Mouse (Mus musculus): ENCODE results near the gene Fbln2. TPM values are rescaled to one million over a fixed set of nuclear protein-coding genes. Genes with fewer than 3 reads are reported as not detected.
A peak's percentile ranks its signal among the peaks of the same experiment; 100 is the strongest.
"Not testable (repeated sequence)": the region's sequence is repeated elsewhere in the genome, so short reads cannot be mapped to it uniquely, and the experiment has no call there.

Fbln2 gene
- 1 to 10 TPM; 3.9 to 6.5 TPM for total RNA-seq (2021)

DNA sequence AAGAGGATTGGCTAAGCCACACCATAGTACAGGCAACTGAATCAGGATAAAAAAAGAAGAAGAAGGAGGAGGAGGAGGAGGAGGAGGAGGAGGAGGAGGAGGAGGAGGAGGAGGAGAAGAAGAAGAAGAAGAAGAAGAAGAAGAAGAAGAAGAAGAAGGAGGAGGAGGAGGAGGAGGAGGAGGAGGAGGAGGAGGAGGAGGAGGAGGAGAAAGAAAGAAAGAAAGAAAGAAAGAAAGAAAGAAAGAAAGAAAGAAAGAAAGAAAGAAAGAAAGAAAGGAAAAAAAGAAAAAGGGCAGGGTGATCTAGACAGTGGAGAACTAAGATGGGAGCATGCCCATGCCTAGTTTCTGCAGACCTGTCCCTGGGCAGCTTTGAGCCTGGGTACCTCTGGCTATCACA lies at the start of gene Fbln2:
TSS of gene Fbln2 (plus strand) at position 301 of the 400 bp plus-strand sequence.
- intact Hi-C loops (cut with DNase I); DNase-seq (ENCODE audit: low spot score in 2 of 2): not testable (repeated sequence)

DNA sequence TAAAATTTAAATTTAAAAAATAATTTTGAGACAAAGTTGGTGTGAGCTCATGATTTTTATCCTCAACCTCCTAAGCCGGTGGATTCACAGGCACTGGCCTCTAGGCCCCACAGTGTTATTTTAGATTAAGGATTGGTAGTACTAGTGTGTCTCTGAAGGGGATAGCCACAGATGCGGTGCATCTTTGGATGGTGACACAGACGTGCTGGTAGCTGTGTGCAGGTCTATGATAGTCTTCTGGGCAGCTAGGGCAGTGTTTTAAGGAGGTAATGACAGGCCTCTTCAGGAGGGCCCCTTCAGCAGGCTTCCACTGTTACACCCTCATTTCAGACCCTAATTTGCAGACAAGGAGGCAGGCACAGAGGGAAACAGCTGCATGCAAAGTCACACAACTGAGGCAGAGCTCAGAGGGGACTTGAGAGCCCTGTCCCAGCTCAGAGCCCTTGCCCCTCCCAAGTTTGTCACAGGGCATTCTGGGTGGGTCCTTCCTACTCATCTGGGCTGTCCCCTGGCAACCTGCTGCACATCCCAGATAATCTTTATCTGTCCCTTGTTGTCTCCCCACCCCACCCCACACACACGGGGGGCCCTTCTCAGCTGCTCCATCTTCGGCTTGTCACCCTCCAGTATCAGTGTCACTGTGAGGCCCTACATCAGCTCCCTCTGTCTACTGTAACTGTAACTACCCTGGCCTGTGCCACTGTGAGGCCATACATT lies 48.9 kb upstream of the Fbln2 start:
- intact Hi-C loops (cut with DNase I) = no loop called here
- no peak for DNase-seq (ENCODE audit: low spot score in 2 of 2)

DNA sequence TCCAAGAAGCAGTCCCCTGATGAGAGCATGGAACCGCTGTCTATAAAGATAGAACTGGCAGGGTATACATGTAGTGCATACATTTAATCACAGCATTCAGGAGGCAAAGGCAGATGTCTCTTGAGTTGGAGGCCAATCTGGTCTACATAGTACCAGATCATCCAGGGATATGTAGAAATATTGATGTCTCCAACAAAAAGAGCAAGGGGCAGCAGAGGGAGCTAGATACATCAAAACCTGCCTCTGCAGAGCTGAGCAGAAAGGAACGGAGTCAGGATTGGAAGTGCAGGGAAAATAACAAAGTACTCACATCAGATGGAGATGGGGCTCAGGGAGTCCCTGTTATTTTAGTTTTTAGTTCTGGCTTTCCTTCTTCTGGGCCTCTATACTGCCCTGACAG lies 47.7 kb upstream of the Fbln2 start:
- DNase-seq (ENCODE audit: low spot score in 2 of 2) = peak in 1 of 2 experiments; percentile 38
- intact Hi-C loops (cut with DNase I) = no loop called here

DNA sequence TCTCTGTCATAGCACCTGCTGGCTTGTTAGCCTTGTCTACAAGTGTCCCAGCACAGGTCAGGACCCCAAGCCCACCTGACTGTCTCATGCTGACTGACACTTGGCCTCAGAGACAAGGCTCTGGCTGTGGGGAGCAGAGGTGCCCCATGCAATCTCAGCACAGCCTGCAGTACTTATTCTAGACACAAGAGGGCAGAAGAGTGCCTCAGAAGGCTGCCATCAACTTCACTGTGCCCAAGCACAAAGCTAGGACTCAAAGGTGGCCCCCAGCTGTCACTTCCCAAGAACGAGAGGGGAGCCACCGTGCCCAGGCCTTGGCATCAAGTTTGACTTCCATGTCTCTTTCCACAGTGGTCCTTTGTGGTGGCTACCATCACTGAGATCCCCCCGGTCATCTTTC lies 47.0 kb upstream of the Fbln2 start:
- DNase-seq (ENCODE audit: low spot score in 2 of 2) = peak; percentile 80 to 81

DNA sequence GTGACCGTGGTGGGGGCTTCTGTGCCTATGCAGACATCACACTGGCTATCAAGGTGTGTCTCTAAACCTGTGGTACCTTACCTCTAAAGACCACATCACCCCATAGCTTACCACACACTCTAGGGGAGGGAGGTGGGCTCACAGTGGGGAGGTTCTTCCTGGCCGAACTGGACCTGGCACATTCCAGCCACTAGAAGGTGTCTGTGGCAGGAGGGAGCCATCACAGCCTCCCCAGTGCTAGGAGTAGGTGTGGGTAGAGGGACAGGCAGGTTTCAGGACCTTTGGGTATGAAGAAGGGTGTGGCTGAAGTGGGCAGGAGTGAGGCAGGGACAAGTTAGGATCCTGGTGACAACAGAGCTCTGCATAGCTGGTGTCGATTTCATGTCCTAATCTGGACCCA lies 44.4 kb upstream of the Fbln2 start:
- no peak for DNase-seq (ENCODE audit: low spot score in 2 of 2)
- intact Hi-C loops (cut with DNase I) = no loop called here

More for the DNA sequence above, 47.0 kb upstream of the Fbln2 start:
- intact Hi-C loops (cut with DNase I) = loop anchor here (1.0 kb wide), 1 partner anchor 116 kb away; no protein-coding TSS in a partner anchor

DNA sequence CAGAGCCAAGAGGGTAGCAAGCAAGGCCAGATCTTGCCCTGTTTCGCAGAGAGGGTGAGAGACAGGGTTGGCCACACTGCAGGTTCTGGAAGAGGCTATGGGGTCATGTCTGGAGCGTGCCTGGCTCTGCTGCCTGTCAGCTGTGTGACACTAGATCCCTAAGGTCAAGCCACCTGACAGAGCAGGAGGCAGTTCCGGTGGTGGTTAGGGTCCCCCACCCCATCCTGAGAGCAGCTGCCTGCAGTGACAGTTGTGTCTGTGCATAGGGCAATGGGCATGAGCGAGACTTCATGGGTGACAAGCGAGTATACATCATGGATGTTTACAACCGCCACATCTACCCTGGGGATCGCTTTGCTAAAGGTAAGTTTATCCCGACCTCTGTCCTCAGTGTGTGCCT lies 43.1 kb upstream of the Fbln2 start:
- no peak for DNase-seq (ENCODE audit: low spot score in 2 of 2)

DNA sequence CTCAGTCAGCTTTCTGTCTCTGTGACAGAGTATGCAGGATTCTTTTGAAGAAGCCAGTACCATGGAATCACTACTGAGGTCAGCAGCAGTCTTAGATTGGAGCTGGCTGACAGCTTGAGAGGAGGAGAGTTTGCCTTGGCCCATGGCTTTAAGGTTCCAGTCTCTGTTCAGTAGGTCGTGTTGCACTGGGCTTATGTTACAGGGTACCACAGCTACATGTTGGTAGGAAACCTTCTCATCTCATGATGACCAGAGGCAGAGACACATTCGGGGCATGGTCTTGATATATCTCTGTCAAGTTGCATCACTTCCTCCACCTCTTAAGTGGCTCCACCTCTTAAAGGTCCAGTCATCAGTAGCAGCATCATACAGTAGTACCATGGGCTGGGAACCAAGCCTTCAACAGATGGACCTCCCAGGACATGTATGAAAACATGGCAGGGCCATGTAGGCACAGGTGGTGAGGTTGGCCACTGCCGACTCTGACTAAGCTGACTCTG lies 40.8 kb upstream of the Fbln2 start:
- intact Hi-C loops (cut with DNase I) = loop anchor here (5.0 kb wide), 1 partner anchor 241 kb away; the partner anchor contains the start of gene Wnt7a

More for the DNA sequence above, 43.1 kb upstream of the Fbln2 start:
- intact Hi-C loops (cut with DNase I) = no loop called here

DNA sequence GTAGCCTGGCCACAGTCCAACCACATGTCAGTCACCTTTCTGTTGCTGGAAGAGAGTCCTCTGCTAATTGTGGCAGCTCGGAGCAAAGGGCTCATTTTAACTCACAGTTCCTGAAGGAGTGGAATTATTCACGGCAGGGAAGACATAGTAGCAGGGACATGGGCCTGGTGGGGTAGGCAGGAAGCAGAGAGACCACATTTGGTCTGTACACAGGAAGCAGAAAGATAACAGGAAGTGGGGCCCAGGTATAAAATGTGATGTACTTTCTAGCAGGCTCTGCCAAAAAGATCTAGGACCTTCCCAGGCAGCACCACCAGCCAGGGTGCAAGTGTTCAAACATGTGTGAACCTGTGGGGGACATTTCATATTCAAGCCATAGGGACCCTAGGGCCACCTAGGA lies 39.9 kb upstream of the Fbln2 start:
- no peak for DNase-seq (ENCODE audit: low spot score in 2 of 2)
- intact Hi-C loops (cut with DNase I) = loop anchor here (2.0 to 5.0 kb wide), 2 partner anchors 104 to 240 kb away; partner anchors contain the start of gene Wnt7a

More for the DNA sequence above, 40.8 kb upstream of the Fbln2 start:
- DNase-seq (ENCODE audit: low spot score in 2 of 2) = no peak

DNA sequence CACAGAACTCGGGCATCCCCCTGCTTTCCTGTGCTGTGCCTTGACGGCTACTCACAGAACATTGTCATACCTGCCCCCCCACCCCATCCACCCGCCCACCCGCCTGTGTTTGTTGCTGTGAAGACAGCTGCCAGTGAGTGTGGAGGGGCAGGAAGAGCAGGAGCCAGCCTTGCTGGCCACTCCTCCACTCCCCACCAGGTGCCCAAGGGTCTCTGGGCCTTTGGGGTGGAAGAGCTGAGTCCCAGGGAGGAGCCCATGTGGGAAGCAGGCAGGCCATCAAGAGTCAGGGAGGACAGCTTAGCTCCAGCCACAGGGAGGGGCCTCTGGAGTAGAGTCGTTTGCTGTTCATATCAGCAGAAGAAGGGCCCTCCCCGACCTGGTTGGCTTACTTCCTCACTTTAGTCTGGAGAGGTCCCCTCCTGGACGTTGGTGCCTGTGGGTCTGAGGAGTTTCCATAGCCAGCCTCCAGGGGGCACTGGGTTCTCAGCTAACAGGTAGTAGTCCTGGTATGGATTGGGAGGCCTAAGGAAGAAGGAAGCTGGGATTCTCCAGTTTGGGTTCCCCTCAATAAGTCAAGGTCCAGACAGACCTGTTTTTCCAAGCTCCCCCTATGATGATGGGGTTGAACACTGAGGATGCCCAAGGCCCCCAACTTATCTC lies 38.9 kb upstream of the Fbln2 start:
- peak; percentile 53 to 55 for DNase-seq (ENCODE audit: low spot score in 2 of 2)
- intact Hi-C loops (cut with DNase I) = loop anchor here (2.0 to 5.0 kb wide), 2 partner anchors 103 to 239 kb away; partner anchors contain the start of gene Wnt7a

DNA sequence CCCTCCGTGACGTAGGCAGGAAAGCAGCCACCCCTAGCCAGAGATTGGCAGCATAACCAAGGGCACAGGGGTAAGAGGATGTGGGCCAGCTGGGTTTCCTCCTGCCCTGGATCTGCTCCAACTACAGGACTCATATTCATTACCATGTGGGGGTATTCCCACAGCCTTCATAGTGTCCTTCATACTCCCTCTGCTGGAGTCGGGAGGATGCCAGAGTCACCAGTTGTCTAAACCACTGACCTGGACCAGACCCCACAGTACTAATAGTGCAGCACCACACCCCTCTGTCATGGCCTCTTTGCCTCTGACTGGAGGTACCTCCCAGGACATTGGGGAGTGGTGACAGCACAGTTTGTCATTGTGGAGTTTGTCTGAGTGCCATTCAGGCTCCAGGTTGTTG lies 38.0 kb upstream of the Fbln2 start:
- DNase-seq (ENCODE audit: low spot score in 2 of 2) = no peak
- intact Hi-C loops (cut with DNase I) = loop anchor here (5.0 kb wide), 1 partner anchor 238 kb away; the partner anchor contains the start of gene Wnt7a

DNA sequence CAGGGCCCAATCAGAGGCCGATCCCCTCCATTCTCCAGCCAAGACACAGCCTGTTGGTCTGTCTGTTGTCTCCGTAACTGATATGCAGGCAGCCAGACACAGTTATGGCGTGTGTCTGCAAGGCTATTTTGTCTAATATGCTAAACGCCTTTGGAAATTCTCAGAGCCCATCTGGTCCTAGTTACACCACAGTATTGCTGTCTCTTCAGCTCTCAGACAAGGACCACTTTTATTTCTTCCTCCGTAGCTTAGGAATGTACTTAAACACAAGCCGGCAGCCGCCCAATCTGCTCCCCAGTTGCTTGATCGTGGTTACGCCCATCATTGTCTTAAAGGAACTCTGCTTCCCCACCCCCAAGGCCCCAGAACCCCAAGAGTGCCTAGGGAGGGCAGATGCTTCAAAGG lies 31.5 kb upstream of the Fbln2 start:
- intact Hi-C loops (cut with DNase I) = no loop called here
- DNase-seq (ENCODE audit: low spot score in 2 of 2) = peak in 1 of 2 experiments; percentile 42

DNA sequence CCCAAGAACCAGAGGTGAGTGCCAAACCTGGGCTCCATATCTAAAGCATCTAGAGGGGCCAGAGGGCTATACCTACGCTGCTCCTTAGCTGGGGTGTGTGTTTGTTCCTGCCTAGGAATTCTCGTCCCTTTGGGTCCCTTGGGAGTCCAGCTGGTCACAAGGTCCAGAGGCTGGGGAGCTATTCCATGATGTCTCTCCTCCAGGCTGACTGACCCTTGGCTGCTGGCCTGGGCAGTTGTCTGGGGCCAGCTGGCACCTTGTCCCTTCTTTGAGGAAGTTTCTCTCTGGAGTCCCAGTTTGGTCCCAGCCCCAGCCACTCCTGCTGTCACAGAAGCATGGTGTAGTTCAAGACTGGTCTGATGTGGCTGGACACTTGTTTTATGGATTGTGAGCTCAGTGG lies 30.9 kb upstream of the Fbln2 start:
- intact Hi-C loops (cut with DNase I) = no loop called here
- peak in 1 of 2 experiments; percentile 30 for DNase-seq (ENCODE audit: low spot score in 2 of 2)

DNA sequence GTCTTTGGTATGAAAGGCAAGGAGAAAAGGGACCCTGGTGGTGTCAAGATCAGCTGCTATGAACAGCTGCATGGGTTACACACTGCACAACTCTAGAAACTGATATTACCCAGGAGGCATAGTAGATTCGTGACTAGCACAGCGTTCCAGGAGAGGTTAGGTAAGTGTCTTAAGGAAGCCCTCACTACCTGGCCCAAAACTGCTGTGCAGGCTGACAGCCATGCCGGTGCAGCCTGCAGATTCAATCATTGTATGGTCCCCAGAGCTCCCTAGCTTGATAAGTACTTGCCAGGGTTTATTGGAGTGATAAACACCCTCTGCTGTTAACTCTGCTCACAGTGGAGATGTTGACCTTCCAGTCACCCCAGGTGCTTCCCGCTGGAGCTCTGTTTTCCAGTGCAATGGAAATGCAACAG lies 30.2 kb upstream of the Fbln2 start:
- no peak for DNase-seq (ENCODE audit: low spot score in 2 of 2)
- intact Hi-C loops (cut with DNase I) = no loop called here

DNA sequence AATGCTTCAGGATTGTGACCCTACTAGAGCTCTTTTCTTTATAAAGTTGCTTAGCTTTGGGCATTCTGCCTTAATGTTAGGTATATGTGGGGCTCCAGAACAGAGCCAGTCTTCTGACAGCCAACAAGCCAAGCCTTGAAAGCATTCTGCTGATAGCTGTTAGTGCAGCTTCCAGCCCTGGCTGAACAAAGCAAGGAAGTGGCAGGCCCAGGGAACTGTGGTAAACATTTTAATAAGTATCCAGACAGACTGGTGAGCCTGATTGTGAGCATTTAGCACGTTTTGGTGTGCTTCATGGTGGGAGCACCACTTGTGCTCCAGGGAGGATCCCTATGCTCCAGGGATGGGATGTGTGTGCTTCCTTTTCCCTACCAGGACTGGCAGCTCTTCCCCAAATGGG lies 29.2 kb upstream of the Fbln2 start:
- intact Hi-C loops (cut with DNase I) = no loop called here
- DNase-seq (ENCODE audit: low spot score in 2 of 2) = no peak

DNA sequence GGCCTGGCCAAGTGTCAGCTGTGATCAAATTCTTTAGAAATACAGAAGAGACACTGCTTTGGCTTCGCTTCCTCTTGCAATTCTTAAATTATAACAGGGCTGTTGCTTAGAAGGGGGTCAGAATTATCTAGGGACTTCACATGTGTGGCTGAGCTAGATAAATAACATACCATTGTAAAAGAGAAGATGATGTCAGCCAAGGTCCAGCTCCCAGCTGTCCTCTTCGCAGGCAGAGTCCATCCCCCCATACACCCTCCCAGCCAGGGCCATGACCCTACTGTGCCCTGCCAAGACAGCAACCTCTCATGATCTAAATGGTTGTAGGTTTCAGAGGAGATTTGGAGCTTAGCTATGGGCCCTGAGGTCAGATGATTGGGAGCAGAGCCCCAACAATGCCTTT lies 28.3 kb upstream of the Fbln2 start:
- intact Hi-C loops (cut with DNase I) = no loop called here
- DNase-seq (ENCODE audit: low spot score in 2 of 2) = no peak

DNA sequence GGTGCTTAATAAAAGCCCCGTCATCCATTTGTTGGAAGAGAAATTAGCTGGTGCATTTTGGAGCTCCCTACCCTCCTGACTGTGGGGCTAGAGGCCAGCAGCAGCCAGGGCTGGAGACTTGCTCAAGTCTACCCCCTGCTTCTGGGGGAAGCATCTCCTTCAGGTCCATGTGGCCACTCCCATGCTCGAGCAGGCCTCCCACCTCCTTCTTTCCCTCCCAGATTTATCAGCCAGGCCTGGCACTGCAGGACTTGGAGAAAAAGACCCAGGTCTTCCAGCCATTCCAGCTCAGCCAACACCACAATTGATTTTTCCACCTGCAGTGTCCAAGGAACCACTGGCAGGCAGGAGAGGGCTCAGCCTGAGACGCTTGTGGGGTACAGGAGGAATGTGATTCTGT lies 27.5 kb upstream of the Fbln2 start:
- intact Hi-C loops (cut with DNase I) = no loop called here
- DNase-seq (ENCODE audit: low spot score in 2 of 2) = no peak

DNA sequence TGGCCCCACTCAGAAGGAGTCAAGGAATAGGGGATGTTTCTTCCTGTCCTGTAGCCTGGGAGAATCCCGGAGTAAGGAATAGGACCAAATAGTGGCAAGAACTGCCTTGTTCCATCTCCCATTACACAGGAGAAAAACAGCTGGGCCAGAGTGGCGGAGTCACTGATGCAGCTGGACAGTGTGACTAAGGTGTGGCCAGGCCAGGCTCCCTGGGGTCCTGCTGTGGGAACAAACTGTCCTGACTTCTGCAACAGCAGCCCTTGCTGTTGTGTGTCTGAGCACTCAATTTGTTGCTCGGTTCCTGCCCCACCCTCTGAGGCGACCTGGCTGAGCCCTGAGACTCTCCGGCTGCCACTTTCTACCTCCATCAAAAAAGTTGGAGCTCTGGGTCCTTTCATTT lies 26.8 kb upstream of the Fbln2 start:
- intact Hi-C loops (cut with DNase I) = no loop called here
- DNase-seq (ENCODE audit: low spot score in 2 of 2) = no peak

DNA sequence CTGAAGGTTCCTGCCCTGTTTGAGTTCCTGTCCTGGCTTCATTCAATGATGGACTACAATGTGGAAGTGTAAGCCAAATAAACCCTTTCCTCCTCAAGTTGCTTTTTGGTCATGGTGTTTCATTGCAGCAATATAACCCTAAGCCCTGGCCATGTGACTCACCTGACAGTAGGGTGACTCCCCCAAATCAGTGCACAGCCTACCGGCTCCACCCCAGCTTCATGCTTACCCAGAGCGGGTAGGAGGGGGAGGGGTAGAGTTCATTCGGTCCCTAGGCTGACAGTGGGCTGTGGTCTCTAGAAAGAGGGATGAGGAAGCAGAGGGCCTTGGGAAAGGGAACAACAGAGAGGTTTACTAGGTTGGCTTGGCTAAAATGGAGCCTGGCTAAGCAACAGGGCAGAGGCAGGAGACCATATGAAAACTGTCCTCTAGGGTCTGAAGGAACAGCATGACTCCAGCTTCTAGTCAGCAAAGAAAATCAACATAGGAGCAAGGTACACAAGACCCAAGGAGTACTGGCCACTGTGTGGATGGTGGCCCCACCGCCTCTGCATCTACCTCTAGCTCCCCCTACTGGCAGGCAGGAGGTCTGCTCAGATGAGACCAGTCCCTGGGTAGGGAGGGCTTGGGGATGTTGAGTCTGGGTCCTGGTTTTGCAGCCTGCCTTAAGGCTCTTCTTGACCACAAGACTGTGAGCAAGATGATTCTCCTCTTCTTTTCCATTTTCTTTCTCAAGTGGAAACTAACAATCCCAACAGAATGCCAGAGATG lies 25.9 kb upstream of the Fbln2 start:
- intact Hi-C loops (cut with DNase I) = no loop called here
- DNase-seq (ENCODE audit: low spot score in 2 of 2) = no peak

DNA sequence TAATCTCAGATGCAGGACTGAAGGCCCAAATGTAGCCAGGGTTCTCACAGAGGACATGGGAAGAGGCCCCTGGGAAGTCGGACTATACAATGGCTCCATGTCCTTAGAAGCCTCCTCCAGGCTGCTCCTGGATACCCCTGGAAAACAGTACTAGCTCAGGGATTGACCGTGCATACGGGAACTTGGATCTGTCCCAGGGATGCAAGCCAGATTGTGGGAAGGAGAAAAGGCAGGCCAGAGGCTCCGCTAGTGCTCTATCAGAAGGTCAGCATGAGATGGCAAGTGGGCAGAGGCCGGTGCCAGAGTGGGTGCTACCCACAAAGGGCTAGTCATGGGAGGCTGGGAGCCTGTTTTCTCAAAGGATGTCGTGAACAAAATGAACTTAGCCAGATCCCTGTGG lies 25.3 kb upstream of the Fbln2 start:
- intact Hi-C loops (cut with DNase I) = no loop called here
- DNase-seq (ENCODE audit: low spot score in 2 of 2) = no peak

DNA sequence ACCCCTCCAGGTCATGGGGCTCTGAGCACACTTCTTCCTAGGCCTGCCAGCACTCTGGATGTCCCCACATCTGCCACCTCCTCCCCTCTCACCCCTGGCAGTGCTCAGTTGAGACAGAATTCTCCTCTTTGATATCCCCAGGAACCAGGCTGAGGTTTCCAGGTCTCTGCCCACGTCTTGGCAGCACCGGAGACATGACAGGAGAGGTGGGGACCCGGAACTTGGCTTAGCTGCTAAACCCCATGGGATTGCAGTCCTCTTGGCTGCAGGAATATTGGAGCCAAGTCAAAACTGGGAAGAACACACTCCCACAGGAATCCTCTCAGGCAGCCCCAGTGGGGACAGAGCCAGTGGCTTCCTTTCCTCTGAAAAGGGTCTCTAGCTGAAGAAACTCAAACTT lies 24.4 kb upstream of the Fbln2 start:
- DNase-seq (ENCODE audit: low spot score in 2 of 2) = no peak
- intact Hi-C loops (cut with DNase I) = no loop called here

Measured in left cerebral cortex, postnatal 25 days (tissue).